Mouse (Mus musculus) small intestine, adult 2 months (tissue): ENCODE measurements around the gene Ppp6r3.

ENCODE experiments used
- CTCF ChIP-seq: fragments of 200-500 bp; IDR thresholded peaks from 2 replicates; pipeline ENCODE4 v1.5.1; 2012; ENCODE audit warnings: low read depth, mild to moderate bottlenecking, control low read depth, inconsistent platforms, low read length, moderate library complexity, mixed read lengths; ENCODE audit not compliant: insufficient replicate concordance, insufficient read length; ENCODE audit errors: extremely low read depth
- POLR2A ChIP-seq: fragments of 200-500 bp; IDR thresholded peaks from 2 replicates; pipeline ENCODE4 v1.6.1; 2012; ENCODE audit warnings: low read depth, mild to moderate bottlenecking, control low read depth, inconsistent platforms, low read length, moderate library complexity

GRCm38 (mm10) chr19:3589968-3590367 lies 14.4 kb upstream of the Ppp6r3 start:
- TF ChIP-seq POLR2A (no peak), CTCF (no peak)
